Mouse (Mus musculus) kidney, adult 11 months (tissue): ENCODE measurements around the gene Gimd1.

Experiments used
- DNase-seq: peaks from one replicate; pipeline ENCODE4 v3.0.0; 2022

Gimd1 gene

DNA sequence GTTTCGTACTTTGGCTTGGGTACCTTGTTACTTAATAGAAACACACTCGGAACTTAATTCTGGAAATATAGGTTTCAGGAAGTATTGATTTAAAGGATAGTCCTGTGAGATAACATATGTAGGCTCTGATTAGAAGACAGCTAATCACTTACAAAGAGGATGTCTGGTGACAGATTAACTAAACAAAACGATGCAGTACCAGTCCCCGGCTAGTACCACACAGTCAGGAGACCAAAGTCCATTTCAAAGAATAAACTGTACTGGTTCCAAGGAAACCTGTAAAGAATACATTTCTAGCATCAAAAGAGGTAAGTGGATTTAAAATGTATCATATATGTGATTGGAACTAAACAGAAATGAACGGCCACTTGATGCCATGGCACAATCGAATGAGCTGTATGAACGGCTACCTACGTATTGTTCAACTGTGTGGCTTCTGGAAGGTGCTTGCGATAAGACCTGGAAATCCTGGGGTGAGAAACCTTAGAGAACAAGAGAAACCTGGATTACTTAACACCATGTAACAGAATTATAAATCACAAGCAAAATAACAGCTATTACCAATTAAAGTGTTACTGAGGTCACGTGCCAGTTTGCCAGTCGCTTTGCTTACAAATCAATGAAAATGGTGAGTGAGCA lies at the start of gene Gimd1:
TSS of gene Gimd1 (plus strand) at position 220 of the 639 bp plus-strand sequence.
- DNase-seq: no peak

DNA sequence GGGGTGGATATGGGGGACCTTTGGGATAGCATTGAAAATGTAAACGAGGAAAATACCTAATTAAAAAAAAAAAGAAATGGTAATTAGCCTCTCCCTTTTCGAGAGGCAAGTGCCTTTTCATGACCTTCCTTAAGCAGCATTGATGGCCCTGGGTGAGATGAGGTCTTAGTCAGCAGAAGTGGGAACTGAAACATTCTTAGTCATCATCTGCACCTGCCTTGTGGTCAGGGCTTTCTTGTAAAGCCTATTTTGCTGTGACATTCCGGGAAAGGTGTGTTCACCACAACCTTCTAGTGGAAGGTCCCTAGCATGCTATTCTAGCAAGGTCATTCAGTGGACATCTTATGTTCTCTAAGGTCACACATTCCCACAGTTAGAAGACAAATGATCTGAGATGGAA lies 48.4 kb upstream of the Gimd1 start:
- DNase-seq: no peak

DNA sequence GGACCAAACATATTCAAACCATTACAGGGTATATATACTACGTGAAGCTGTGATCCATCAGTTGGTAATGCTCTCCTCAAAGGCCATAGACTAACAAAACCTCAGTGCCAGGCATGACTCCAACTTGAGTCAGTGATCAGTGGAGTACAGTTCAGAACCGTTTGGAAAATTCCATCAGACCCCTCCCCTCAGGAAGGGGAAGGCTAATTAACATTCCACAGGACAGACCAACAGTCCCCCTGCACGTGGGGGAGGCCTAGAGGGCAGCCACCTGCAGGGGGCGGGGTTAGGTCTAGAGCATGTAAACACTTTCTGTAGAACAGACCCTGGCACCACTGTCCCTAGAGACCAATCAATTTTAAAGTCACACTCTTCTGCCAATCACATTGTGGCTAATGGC lies 47.3 kb upstream of the Gimd1 start:
- DNase-seq: no peak

DNA sequence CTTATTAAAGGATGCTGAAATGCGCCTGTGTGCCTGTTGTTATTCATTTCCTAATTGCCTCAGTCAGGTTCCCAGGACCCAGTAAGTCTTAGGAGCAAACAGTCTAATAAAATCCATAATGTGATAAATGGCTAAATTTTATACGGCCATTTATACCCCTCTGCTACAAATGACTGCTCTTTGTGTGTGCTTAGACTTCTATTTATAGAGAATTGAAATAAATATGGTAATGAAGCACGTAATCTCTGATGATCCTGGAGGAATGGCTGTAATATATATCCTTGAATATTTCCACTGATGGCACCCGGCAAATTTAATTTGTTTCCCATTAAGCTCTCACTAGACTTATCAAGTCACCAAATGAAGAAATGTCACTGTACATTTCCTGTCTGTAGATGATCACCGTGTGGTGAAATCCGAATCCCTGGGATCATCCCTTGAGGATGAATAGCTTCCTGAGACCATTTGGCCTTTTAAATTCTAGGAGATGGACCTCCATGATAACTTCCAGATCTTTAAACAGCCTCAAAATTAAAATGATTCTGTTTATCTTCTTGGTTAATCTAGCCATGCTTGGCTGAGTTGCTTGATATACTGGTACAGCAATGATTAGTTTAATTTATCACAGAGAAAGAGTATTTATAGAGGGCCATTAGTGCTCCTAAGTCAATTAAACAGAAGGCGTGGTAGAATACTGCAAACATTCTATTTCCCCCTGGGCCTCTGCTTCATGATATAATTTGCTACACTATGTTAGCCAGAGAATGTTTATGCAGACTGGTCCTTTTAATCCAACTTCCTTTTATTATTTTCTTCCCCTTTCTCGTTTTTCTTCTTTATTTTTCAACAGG lies 44.3 kb upstream of the Gimd1 start:
- no peak for DNase-seq

DNA sequence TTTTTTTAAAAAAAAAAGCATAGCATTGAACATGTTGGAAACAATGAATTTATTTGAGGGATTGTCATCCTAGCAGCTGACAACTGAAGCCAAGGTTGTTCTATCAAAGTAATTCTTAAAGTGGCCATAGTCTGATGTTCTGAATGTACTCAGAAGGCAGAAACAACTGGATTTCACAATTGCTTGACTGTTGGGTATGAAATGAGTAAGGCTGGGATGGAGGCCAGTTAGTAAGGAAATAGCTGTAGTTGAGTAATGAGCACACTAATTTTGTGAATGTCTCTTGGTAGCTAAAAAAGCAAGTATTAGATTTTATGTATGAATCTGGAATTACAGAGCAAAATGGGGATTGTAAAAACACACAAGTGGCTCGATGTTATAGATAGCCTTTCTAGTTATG lies 41.5 kb upstream of the Gimd1 start:
- DNase-seq: no peak

DNA sequence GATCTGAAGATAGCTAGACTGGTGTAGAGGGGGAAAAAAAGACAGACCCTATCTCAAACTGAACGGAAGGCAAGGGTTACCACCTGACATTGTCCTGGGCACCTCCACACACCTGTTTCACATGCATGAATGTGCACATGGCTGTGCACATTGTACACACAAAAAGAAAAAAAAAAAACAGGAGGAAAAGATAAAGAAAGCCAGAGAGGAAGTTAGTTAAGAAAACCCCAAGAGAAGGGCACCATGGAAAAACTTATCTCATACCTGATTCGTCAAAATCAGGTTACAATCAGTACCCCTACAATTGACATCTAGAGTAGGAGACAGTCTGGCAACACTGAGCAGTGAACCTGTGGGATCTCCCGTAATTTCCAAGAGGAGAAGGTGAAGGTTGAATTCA lies 39.6 kb upstream of the Gimd1 start:
- no peak for DNase-seq

DNA sequence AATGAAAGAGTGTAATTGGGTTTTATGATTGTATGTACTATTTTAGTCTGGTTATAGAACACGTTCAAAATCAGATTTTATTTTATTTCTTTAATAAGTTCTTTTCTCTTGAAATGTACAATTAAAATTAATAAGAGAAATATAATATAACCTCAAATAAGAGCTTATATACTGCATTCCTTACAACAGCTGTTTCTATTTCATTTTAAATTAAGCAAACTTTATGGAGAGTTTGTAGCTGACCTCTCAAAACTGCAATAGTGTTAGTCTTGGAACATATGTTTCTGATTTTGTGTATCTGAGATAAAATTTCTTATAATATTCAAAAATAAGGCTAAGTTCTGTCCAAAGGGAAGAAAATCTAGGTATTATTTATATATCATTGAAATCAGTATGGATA lies 39.0 kb upstream of the Gimd1 start:
- DNase-seq: no peak

DNA sequence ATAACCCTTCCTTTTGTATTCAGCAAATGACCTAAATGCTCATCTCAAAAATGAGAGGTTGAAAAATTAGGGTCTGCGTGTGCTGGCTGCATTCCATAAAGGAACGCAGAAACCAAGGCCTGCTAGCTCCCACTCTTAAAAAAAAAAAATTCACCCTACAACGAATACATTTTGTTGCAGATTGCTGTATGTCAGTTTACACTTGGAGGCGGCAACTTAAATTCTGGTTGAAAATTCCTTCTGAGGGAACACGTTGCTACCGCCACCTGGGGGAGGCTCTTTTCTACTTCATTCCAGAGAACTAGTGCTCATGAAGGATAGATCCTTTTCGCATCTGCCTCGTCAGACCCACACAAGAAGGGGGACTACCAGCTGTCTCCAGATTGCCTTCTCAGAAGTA lies 879 bp upstream of the Gimd1 start:
- DNase-seq: no peak

DNA sequence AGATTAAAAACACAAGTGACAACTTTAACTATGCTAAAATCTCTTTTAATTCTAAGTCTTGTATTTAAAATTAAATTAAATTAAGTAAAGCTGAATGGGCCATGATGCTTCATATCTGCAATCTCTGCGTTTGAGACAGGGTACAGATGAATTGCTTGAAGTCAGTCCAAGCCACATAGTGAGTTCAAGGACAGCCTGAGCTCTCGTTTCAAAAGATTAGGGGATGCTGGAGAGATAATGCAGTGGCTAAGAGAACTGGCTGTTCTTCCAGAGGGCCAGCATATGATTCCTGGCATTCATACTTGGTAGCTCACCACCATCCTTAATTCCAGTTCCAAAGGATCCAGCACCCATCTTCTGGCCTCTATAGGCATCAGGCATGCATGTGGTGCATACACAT lies 3.6 kb downstream of the Gimd1 start:
- DNase-seq: no peak

DNA sequence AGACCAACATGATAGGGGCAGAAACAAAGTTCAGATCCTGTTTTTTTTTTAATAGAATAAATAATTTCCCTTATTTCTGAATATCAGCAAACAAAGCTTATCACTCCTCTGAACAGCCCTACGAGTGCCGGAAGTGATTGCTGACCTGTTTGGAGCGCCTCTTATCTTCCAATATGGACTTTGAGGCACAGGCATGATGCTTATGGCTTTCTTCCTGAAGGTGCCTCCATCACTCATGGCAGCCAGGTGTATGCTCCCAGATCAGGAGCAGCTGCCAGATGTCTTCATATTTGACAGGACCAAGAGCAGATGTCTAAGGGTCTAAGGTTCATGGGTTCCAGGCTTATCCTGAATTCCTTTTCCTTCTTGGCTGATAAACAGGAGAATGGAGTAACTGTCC lies 7.5 kb downstream of the Gimd1 start:
- no peak for DNase-seq

DNA sequence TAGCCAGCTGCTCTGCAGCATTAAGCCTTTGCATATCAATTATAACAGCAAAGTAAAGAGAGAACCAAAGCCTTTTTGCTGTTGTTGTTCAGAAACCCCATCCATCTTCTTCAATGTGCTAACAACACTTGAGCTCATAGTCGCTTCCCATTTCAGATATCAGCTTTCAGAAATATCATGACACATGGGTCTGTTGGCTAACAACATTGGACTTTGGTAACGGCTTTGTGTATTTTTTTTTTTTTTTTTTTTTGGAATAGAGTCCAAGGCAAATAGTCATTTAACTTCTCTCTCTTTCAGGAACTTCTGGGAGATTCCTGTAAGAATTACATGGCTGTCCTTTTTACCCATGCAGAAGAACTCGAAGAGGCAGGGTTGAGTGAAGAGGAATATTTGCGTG lies 14.5 kb downstream of the Gimd1 start:
- no peak for DNase-seq

DNA sequence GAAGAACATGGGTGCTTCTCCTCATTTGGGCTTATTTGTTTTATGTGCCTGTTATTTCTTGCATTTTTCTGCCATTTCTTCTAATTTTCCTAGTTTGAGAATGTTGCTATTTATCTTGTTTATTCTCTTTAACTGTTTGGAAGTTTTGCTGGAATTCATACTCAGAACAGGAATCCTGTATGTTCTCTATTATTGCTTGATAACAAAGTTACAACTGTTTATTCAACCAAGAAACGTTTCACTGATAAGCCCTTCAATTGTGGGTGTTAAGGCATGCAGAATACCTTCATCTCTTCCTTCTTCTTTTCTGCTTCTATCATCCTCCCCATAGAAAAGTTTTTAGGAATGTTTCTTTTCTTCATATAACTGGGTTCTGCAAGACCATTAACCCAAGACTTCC lies 17.2 kb downstream of the Gimd1 start:
- DNase-seq: no peak

DNA sequence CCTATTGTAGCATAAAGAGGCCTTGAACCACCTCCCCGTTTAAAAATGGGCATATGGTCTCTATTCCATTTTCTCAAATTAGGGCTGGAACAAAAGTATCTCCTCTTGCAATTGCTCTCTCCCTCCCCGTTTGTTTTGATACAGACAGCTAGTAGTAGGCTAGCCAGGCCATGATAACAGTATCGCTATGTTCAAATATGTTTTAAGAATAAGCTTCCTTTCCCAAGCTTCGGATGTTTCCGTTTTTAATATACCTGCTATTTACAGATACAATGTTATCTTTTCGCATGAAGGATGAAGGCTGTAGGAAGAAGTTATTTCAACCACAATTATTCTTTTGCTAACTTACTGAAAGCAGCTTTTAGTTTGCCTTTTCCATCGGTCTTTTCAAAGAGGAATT lies 19.7 kb downstream of the Gimd1 start:
- no peak for DNase-seq

DNA sequence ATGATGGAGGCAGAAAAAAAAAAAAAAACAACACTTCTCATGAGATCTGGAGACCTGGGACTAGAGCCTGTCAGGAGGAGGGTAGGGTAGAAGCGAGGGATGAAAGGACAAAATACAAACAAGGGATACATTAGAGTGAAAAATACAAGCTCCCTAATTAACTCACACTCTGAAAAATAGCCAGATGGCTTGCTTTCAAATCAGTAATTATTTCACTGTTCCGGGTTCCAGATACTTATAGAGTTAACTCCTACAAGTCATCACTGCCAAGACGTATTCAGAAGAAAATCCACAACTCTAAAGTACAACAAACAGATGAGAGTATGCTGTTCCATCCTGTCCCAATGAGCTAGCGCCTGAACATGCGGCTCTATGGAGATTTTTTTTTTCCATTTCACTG lies 20.6 kb downstream of the Gimd1 start:
- DNase-seq: no peak

DNA sequence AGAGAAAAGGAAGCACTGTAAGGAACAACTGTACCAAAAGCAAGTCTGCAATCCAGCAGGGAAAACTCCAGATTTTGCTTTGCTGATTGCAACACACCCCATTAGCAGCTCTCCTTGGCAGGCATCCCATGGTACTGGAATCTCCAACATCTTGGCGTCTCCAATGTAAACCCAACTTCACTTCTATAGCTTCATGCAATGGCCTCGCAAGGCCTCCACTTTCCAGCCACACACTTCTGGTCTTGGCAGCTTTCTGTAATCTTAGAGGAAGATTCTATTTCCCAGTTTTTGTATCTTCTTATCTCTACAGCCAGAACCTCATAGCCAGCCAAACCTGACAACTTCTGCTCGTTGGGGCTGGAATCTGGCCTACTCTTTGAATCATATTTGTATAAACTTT lies 22.2 kb downstream of the Gimd1 start:
- DNase-seq: no peak

DNA sequence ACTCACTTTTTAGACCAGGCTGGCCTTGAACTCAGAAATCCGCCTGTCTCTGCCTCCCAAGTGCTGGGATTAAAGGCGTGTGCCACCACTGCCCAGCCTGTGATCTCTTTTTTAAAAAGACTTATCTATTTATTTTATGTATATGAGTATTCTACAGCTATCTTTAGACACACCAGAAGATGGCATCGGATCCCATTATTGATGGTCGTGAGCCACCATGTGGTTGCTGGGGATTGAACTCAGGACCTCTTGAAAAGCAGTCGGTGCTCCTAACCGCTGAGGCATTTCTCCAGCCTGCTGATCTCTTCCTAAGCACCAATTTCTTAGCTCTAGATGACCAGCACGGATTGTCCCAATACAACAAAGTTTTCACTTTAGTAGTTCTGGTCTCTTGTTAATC lies 24.3 kb downstream of the Gimd1 start:
- no peak for DNase-seq

DNA sequence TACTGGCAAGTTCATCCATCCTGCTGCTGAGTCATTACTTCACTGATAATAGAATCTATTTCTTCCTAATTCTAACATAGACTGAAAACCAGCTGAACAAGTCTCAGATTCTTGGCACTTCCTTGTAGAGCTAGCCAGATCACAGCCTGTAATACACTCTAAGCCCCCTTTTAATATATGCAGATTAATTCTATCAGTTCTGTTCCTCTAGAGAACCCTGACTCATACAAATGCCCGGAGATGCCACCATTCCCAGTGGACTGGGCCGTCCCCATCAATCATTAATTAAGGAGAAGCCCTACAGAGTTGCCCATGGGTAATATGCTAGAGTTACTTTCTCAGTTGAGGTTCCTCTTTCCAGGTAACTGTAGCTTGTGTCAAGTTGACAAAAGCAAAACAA lies 26.3 kb downstream of the Gimd1 start:
- DNase-seq: no peak

DNA sequence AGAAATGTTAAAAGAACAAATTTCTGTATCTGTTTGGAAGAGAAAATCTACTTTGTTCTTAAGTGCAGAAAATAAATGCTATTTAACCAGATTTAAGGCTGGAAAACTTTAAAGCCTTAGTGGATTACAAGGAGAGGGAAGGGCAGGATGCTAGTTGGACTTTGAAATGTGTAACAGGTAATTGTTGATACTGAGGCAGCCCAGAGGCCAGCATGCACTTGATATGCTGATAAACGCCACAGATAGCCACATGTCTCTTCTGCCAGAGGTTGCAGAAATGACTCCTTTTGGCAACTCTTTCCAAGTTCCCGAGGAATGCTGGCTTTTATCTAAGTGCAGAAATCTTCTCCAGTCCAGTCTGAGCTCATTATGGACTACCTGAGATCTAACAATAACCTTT lies 47.9 kb downstream of the Gimd1 start:
- no peak for DNase-seq

DNA sequence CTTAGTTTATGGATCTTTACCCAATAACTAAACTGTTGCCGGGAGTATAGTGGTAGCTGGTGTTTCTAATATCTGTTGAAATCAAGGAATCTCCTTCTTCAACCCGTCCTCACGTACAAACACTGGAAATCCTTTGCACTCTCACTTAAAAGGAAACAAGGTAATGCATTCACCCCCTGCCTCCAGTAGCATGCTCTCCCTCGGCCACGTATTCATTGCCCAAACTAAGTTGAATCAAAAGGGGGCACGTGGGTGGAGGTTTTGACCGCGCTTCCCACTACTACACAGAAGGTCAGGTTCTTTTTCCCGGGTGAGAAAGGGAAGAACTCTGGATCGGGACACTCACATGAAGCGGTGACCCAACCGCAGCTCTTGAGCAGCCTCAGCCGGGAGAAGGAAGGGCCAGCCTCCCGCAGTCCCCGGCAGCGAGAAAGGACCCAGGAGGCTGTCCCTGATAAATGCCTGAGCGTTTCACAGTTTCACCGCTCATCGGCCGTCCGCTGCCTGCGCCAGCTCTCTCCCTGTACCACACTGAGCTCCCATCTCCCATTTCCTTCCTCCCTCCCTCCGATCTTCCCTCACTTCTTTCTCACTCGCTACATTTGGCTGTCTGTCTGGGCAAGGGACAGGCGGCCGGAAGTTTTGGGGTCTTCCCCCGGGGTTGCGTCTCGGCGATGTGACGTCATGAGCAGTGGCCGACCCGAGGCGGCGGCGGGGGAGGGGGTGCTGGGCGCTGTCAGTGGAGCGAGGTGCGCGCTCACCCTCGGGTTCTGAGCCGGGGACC lies 54.0 kb downstream of the Gimd1 start, which contains the start of gene Tbck:
TSS of gene Tbck (plus strand) at position 698 of the 784 bp plus-strand sequence.
- peak; percentile 93 for DNase-seq

DNA sequence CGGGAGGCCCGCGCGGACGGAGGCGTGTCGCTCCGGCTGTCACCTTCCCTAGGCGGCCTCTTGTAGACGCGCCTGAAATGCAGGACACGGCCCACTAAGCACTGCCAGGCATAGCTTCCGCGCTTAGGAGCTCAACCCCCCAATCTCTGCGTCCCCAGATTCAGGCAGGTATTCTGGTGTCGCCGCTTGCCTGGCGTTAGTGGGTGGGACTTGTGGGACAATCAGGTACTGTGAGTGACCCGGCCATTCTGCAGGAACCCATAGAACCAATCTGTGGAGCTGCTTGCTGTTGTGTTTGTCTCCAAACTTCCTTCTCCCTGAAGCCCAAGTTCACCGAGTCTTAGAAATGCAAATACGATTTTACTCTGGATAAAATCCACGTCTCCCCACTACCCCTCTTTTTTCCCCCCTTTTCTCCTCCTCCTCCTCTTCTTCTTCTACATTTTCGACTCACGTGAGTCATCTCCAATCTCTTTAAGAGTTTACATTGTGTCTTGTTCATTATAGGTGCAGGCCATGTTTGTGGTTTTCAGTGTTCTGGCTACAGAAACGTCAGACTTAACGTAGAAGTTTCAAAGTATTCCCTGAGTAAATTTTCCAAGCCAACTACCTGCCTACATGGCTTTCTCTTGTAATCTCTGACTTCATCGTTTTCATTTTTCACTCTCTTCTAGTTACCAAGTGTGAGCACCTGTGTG lies 54.8 kb downstream of the Gimd1 start, which contains the start of gene Aimp1:
TSS of gene Aimp1 (minus strand) at position 140 of the 698 bp plus-strand sequence.
- DNase-seq: no peak
